Mouse (Mus musculus) A20 (cell line): ENCODE measurements around the gene Rnf212b.

Experiments used
- DNase-seq: peaks from one replicate; pipeline ENCODE4 v3.0.0-alpha.2; 2011; ENCODE audit warnings: low read depth, low spot score

Rnf212b gene

GRCm38 (mm10) chr14:54796760-54797159 is 17.2 kb upstream of the Rnf212b start:
- no peak for DNase-seq

GRCm38 (mm10) chr14:54799686-54800085 is 14.3 kb upstream of the Rnf212b start:
- DNase-seq: no peak

- DNase-seq: no peak
Measured at GRCm38 (mm10) chr14:54802428-54802827, 11.5 kb upstream of the Rnf212b start.

GRCm38 (mm10) chr14:54806124-54806523 is 7.8 kb upstream of the Rnf212b start:
- DNase-seq: no peak

- DNase-seq: no peak
Measured at GRCm38 (mm10) chr14:54808718-54809667, 4.9 kb upstream of the Rnf212b start.

- DNase-seq: no peak
Measured at GRCm38 (mm10) chr14:54809668-54810033, 4.3 kb upstream of the Rnf212b start.

GRCm38 (mm10) chr14:54815737-54816136 is 1.8 kb downstream of the Rnf212b start:
- no peak for DNase-seq

- DNase-seq: peak; percentile 54
Measured at GRCm38 (mm10) chr14:54817791-54818190, 3.9 kb downstream of the Rnf212b start.

- no peak for DNase-seq
Measured at GRCm38 (mm10) chr14:54822301-54822700, 8.4 kb downstream of the Rnf212b start.

GRCm38 (mm10) chr14:54823716-54824115 is 9.8 kb downstream of the Rnf212b start:
- DNase-seq: no peak

GRCm38 (mm10) chr14:54843461-54843860 is 29.5 kb downstream of the Rnf212b start:
- peak; percentile 69 for DNase-seq

- DNase-seq: no peak
Measured at GRCm38 (mm10) chr14:54855726-54856125, 41.8 kb downstream of the Rnf212b start.

GRCm38 (mm10) chr14:54856703-54857102 is 42.8 kb downstream of the Rnf212b start:
- DNase-seq: no peak

- DNase-seq: no peak
Measured at GRCm38 (mm10) chr14:54857891-54858290, 44.0 kb downstream of the Rnf212b start.

GRCm38 (mm10) chr14:54860511-54860910 is 46.6 kb downstream of the Rnf212b start:
- peak; percentile 65 for DNase-seq

- DNase-seq: peak; percentile 93
Measured at GRCm38 (mm10) chr14:54863501-54864312, 49.8 kb downstream of the Rnf212b start.

GRCm38 (mm10) chr14:54864313-54865036 is 50.5 kb downstream of the Rnf212b start:
- no peak for DNase-seq

GRCm38 (mm10) chr14:54865626-54866025 is 51.7 kb downstream of the Rnf212b start:
- DNase-seq: no peak

GRCm38 (mm10) chr14:54866268-54866667 is 52.3 kb downstream of the Rnf212b start:
- no peak for DNase-seq

GRCm38 (mm10) chr14:54866936-54867335 is 53.0 kb downstream of the Rnf212b start:
- DNase-seq: peak; percentile 53

- no peak for DNase-seq
Measured at GRCm38 (mm10) chr14:54868026-54868425, 54.1 kb downstream of the Rnf212b start.

GRCm38 (mm10) chr14:54870861-54871260 is 56.9 kb downstream of the Rnf212b start, which contains the start of gene Homez:
TSS of gene Homez (minus strand) at chr14:54870961.
- no peak for DNase-seq
